Mouse (Mus musculus) activated CD4-positive, CD25-positive, alpha-beta regulatory T cell, adult 4 months (primary cell): ENCODE measurements at regions not wholly inside any gene's neighbourhood (a gene's known extent, or its start where the extent isn't known, plus 50 kb on each side); places are given as distances from the start of the nearest gene placed in this dataset.
"Not testable (repeated sequence)": the region's sequence is repeated elsewhere in the genome, so short reads cannot be mapped to it uniquely, and the experiment has no call there.

Experiments
- ATAC-seq: one replicate; pipeline ENCODE4 v1.8.0; 2017

- no peak for ATAC-seq
Observed at GRCm38 (mm10) chr12:29288801-29289200, 239.4 kb upstream of the Myt1l start.

- ATAC-seq: peak; percentile 95
Observed at GRCm38 (mm10) chr12:29290591-29291351, 237.4 kb upstream of the Myt1l start.

- no peak for ATAC-seq
Observed at GRCm38 (mm10) chr12:29297984-29298383, 230.2 kb upstream of the Myt1l start.

GRCm38 (mm10) chr12:29315636-29316035, 212.5 kb upstream of the Myt1l start:
- no peak for ATAC-seq

GRCm38 (mm10) chr12:29321468-29321867, 206.7 kb upstream of the Myt1l start:
- ATAC-seq: no peak

GRCm38 (mm10) chr12:29323534-29323933, 204.7 kb upstream of the Myt1l start:
- no peak for ATAC-seq

- ATAC-seq: no peak
Observed at GRCm38 (mm10) chr12:29335839-29336469, 192.2 kb upstream of the Myt1l start.

GRCm38 (mm10) chr12:29337336-29337735, 190.8 kb upstream of the Myt1l start:
- no peak for ATAC-seq

GRCm38 (mm10) chr12:29341388-29341995, 186.7 kb upstream of the Myt1l start:
- no peak for ATAC-seq

- ATAC-seq: no peak
Observed at GRCm38 (mm10) chr12:29343147-29343852, 184.9 kb upstream of the Myt1l start.

GRCm38 (mm10) chr12:29348698-29349097, 179.5 kb upstream of the Myt1l start:
- ATAC-seq: no peak

GRCm38 (mm10) chr12:29349146-29349850, 178.9 kb upstream of the Myt1l start:
- ATAC-seq: no peak

GRCm38 (mm10) chr12:29353777-29354496, 174.2 kb upstream of the Myt1l start:
- ATAC-seq: no peak

- no peak for ATAC-seq
Observed at GRCm38 (mm10) chr12:29354816-29355215, 173.4 kb upstream of the Myt1l start.

GRCm38 (mm10) chr12:29356681-29357397, 171.3 kb upstream of the Myt1l start:
- no peak for ATAC-seq

- ATAC-seq: no peak
Observed at GRCm38 (mm10) chr12:29361236-29361635, 166.9 kb upstream of the Myt1l start.

GRCm38 (mm10) chr12:29367741-29368106, 160.5 kb upstream of the Myt1l start:
- ATAC-seq: not testable (repeated sequence)

GRCm38 (mm10) chr12:29368107-29368819, 159.9 kb upstream of the Myt1l start:
- ATAC-seq: no peak

- no peak for ATAC-seq
Observed at GRCm38 (mm10) chr12:29368820-29369175, 159.4 kb upstream of the Myt1l start.

- ATAC-seq: no peak
Observed at GRCm38 (mm10) chr12:29391756-29392155, 136.4 kb upstream of the Myt1l start.

- no peak for ATAC-seq
Observed at GRCm38 (mm10) chr12:29394271-29394670, 133.9 kb upstream of the Myt1l start.
